Mouse (Mus musculus) gastrocnemius, postnatal 25 days (tissue): ENCODE results near the gene C2cd3. TPM values are rescaled to one million over a fixed set of nuclear protein-coding genes. Genes with fewer than 3 reads are reported as not detected.

Experiments used
- DNase-seq: peaks from one replicate; pipeline ENCODE4 v3.0.0; 2022
- total RNA-seq, 2 experiments: library from RNA; stranded (reverse); gene quantifications; 1 replicate in 1 of 2; 2 replicates in 1 of 2; pipeline ENCODE4 v1.2.3; 2021

C2cd3 gene
- total RNA-seq, 2 experiments from 2014 or later, result 5.3 to 5.4 TPM

DNA sequence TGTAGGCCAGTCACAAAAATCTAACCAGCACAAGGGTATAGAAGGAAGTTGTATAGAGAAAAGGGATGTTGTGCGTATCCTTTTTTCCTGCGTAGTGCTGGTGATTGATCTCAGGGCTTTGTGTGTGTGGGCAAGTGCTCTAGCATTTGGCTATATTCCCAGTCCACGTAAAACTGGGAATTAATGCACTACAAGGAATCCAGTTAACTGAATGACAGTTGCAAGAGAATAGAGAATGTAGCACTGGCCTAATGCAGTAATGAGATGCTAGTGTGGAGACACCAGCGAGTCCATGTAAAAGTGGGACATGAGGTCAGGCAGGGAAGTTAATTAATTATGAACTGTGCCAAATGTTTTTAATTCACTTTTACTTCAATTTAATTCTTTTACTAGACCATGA lies 30.7 kb downstream of the C2cd3 start:
- no peak for DNase-seq

DNA sequence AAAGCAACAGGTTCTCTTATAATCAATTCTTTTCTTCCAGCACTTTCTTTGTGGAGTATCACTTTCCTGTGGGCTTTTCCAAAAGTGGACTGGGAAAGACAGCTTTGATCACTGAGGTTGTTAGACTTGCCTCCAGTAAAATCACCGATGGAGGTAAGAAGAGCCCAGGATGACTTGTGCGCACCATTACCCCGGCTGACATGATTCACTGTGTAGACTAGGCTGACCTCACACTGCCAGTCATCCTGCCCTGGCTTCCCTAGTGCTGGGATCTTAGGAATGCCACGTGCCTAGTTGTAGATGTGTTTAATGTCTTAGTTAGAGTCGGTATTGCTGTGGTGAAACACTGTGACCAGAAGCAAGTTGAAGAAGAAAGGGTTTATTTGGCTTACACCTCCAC lies 35.6 kb downstream of the C2cd3 start:
- DNase-seq, result no peak

DNA sequence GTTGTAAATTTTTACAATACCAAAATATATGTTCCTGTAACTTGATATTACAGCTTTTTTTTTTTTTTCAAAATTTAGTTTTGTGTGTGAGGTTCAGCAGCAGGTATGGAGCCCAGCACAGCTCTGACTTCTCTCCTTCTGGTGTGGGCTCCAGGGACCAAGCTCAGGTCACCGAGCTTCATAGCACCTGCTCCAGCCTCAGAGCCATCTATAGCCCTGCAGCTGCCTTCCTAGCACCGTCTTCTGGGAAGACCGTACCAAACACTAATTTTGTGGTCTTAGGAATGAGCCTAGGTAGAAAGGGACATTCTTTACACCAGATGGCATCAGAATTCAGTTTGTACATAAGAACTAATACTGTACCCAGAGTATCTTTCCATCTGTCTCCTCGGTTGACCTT lies 36.7 kb downstream of the C2cd3 start:
- DNase-seq, result no peak

DNA sequence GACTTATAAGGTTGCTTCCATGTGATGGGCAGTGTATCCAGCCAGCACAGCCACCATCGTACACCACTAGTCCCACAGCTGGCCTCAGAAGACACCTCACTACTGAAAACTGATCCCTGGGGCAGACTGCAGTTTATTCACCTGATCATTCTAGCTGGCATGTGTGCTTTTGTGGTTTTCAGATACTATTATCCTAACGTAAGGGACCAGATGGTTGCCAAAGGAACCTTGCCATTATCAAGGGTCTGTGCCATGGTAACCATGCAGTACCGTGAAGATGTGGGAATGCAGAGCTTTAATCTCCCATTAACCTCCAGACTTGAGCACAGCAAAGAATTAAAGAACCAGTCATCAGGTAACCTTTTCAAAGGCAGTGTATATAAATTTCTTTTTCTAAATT lies 53.8 kb downstream of the C2cd3 start:
- no peak for DNase-seq

DNA sequence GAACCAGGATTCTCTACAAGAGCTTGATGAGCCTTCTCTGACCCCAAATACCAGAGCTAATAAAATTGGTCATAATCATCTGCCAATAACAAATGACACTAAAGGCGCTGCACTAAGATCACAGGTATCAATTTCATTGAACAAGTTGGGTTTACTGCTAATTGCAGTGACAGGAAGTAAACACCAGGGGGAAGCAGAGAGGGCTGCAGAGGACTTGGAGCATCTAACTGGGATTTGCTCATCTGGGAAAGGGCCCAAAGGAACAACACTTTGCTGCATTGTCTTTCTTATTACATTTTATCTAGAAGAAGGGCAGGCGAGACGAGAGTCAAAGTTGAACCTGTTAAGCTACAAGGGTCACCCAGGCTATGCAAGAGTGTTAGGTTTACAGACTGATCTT lies 57.1 kb downstream of the C2cd3 start:
- DNase-seq, result peak; percentile 30

DNA sequence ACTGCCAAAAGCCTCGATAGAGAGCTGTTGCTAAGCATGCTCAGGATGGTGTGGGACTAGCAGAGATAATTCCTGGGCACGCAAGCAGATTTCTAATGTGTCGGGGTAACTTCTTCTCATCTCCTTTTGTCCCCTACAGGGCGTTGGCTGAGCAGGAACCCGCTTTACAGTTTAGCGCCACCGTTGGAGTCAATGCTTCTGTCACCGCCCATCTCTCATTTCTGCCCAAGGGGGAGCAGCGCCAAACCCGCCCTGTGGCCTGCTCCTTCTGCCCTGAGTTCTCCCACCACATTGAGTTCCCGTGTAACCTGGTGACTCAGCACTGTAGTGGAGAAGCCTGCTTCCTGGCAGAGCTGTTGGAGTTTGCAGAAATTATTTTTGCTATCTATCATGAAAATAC lies 57.9 kb downstream of the C2cd3 start:
- peak; percentile 43 for DNase-seq

DNA sequence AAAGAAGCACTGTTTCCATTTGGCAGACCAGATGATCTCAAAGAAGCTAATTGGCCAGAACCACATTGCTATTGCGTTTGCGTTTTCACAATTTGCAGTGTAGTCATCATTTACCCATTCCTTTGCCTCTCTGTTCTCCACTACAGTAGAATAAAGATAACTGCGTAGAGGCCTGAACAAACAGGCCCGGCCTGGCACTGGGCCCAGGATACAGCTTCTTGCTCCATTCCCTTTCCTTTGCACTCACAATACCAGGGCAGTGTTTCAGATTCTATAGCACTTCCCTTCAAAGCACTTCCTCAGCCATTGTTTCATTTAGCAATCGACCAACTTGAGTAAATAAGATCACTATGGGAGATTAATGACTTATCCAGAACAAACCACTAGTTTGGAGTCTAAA lies 59.1 kb downstream of the C2cd3 start:
- DNase-seq, result peak; percentile 23

DNA sequence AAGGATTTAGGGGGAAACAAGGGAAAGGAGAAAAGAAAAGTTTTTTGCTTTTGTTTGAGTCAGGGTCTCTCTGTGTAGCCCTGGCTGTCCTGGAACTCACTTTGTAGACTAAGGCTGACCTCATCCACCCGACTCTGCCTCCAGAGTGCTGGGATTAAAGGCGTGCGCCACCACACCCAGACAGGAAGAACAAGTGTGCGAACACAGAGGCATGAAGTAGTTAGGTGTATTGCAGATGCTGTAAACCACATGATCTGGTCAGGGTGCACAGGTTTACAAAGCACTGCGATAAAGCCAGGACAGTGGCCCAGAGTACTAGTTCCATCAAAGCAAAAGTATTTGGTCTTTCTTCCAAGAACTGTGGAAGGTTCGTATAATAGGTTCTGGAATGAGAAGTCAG lies 61.3 kb downstream of the C2cd3 start:
- DNase-seq, result no peak

DNA sequence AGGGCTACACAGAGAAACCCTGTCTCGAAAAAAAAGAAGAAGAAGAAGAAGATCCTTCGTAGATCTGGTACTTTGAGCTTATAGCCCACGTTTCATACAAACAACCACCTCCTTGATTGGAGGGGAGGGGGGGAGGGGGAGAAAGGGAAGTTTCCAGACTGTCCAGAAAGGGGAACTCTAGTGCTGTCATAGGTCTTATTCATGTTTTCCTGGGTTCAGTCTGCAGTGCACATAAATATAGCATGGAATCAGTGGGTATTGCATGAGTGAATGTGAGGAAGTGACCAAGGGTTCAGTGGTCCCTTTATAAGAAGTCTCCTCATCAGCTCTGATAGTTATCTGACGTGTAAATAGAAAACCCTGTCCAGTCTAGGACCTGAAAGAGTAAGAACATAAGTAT lies 71.7 kb downstream of the C2cd3 start:
- no peak for DNase-seq

DNA sequence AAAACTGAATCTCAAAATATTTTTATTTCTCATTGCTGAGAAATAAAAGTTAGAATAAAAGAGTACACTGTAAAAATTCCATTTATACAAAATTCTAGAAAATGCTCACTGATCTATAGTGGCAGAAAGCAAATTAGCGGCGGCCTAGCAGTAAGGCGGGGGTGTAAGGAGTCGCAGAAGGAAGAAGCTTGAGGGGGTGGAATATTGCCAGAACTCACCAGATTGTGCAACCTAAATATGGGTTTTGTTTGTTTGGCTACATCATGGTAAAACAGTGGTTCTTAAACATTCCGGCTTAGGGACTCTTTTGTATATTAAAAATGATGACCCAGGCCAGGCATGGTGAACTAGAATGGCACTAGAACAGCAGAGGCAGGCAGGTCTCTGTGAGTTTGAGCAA lies 74.2 kb downstream of the C2cd3 start:
- DNase-seq, result no peak

DNA sequence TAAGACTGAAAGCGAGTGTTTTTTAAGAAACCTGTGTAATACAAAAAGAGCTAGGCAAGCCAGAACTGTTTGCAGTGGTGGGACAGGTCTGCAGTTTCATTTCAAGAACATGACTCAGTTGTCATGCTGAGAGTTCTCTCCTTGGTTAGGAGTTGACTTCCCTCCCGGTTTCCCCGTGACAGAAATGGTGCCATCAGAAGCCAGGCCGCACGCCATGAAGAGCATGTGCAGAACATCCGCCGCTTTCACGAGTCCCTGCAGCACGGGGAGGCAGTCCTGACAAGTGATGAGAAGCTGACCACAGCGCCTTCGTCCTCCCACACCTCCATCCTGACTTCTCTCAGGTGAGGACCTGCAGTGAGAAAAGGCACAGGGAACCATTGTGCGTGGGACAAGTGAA lies 76.5 kb downstream of the C2cd3 start:
- DNase-seq, result no peak

DNA sequence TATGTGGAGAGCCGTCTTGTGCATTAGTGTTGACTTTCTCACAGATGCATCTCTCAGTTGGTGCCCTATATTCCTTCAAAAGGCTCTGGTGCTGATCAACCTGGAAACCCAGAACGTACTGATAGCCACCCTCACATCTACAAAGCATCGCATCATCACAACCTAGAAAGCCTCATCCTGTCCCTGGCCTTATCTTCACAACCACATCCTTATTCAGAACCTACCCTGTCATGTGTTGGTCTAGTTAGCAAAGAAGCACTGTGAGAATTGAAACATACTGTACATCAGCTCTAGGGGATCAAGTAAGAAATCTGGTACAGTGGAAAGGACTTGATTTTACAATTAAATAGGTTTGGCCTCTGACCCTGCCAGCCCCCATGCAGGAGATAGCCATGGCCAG lies 77.0 kb downstream of the C2cd3 start:
- no peak for DNase-seq

DNA sequence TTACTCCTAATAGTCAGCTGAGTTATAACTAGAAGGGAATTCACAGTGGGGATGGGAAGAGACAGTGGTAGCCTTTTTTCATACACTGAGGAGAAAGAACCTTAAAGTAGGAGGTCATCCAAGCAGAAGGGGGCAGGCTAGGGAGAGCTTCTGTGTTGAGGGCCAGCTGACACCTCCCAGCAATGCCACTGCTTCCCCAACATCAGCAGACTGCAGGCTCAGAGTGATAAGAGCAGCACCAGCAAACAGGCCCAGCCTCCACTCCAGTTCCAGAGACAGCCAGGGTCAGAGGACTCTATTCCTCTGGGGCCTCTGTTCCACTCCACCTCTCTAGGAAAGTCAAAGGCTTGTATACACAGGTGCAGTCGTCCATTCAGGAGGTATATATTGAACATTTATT lies 86.1 kb downstream of the C2cd3 start:
- DNase-seq, result no peak

DNA sequence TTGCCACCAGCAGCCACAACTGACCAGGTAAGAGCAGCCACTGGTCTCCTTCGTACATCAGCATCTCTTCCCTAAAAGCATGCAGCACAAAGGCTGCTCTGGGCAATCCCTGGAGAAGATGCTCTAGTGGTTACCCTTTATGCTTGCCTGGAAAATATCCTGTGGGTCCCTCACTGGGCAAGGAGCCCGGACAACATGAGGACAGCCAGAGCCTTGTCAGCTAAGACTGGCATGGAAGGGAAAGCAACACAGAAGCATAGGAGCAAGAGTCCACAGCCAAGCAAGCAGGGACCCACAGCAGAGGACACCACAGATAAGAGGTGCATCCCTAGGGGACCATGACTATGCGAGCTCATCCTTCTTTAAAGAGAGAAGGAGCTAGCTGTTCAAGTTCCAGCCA lies 87.8 kb downstream of the C2cd3 start:
- DNase-seq, result no peak

DNA sequence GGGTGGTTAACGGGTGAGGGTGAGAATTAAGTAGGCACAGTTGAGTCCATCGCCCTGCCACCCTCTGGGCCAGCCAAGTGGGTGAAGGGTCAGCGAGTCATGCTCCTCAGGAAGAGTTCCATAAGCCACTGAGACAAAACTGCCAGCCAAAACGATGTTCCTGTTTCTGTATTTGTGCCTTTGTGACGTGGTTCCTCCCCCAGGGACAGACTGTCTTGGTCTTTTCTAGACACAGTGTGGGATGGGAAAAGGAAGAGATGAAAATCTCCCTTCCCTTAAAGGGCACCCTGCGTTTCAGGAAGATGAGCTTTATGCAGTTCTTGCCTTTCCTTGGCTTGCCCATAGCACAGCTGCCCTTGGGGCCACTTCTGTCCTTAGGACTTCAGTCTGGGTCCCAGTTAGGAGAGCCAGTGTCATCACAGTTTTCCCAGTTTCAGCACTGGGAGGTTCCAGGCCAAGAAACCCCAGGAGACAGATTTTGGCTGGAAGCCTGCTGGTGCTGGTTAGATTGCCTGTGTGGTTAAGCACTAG lies 89.7 kb downstream of the C2cd3 start:
- peak; percentile 86 for DNase-seq

DNA sequence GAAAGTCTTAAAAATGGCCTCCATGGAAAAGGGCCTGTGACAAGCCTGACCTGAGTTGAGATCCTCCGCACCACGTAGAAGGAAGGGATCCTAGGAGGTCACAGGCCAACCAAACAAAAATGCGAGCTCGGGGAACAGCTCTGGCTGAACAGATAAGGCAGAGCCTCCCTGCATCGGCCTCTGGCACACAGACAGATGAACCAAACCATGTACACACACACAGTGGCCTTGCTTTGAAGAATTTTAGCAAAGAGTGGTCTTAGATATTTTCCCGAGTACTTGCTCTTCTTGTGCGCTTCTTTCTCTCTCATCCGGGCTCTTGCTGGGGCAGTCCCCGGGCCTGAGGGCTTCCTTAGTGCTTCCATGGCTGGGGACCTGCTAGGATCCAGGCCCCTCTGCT lies 91.2 kb downstream of the C2cd3 start:
- no peak for DNase-seq

DNA sequence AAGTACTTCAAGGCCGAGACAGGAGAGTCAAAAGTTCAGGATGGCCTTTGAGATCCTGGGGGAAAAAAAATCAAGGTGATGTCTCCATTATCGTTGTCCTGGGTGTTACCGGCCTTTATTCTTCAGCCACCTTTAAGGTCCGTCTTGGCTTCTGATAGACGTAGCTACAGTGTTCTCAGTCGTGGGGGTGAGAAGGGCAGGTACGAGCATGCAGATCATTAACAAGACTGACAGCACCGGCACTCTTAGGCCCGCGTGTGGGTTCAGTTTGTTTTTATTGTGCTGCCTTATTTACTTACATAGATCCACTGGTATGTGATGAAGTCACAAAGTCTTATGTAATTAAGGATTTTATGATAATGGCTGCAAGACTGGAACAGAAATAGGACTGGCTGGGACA lies 91.7 kb downstream of the C2cd3 start:
- DNase-seq, result no peak

DNA sequence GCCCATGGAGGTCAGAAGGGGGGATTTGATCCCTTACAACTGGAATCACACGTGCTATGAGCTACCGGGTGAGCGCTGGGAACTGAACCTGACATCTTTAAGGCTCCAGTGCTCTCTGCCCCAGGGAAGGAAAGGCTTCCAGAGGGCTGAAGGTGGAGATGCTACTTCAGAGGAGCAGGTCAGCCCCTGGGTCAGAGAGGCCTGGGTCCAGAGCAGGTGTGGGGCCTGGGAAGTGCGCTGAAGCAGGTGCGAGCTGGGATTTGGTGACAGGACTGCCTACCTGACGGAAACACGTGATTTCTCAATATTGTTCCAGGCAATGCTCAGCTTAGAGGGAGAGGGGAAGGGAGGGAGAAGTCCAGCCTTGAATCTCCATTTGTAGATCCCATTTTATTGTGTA lies 92.2 kb downstream of the C2cd3 start:
- DNase-seq, result no peak

DNA sequence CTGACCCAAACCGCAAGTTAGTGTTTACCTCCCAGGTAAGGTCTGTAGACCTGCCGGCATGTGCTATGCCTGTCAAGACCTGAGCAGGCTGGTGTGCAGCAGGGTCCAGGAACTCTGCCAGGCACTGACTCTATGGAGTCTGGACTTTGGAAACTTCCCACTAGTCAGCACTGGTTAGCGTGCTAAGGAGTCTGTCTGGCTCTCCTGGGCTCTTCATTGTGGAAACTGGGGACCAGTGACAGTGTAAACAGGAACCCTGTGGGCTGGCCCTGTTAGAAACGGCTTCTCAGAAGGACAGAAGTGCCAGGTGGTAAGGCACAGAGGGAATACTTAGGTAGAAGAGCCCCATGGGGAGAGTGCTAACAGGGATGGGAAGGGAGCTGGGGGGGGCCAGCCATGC lies 93.2 kb downstream of the C2cd3 start:
- no peak for DNase-seq

DNA sequence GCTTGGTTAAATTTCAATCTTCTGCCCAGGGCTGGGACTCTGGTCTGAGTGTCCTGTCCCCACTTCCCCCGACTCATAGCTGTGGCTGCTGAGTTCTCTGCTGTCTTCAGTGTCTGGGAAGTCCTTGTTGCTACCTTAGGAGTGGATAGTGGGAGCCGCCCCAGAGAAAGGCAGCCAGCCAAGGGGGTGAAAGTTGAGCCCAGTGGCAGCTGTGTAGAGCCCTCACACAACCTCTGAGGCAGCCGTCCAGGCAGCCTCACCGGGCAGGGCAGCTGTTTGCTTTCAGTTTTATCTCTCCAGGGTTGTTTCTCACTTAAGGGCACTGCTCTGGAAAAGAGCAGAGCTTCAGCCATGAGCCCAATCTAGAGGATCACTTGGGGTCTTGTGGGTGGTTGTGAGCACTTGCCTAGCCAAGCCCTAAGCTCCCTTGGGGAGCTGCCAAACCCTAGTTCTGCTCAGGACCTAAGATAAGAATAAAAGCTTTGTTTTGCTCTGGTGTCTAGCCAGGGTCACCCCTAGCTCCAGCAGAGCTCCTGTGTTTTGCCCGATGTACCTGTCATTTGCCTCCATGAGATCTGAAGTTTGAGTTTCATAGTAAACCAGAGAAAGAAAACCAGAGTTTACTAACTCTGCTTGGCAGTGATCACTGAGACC lies 93.8 kb downstream of the C2cd3 start:
- DNase-seq, result peak; percentile 94

DNA sequence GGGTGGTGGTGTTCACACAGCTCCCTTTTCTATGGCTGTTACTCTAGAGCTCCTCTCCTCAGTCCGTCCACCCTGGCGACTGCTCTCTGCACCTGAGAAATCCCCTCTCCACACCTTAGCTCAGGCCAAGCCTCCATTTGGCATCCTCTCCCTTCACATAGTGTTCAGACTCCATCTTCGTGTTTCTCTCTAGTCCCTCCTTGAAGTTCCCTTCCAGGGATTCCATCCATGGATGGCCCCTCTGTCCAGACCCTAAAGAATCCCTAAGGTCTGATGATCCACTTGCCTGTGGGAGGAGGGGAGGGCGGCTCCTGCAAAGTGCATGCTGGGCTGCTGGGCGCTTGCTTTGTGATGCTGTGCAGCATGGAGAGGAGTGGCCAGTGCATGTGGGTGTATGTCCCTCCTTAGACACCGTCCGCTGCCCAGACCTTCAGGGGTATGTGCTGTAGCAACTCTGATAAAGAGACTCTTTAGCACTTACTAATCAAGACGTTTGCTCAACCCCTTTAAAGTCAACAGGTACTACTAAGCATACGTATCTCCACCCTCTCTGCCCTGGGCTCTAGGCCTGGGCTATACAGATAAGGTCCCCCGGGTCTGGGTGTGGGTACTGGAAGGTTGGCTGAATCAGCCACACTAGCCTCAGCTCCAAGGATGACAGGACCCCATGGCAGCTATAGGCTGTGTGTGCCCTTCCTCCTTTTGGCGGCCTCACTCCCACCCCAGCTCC lies 94.9 kb downstream of the C2cd3 start:
- no peak for DNase-seq

DNA sequence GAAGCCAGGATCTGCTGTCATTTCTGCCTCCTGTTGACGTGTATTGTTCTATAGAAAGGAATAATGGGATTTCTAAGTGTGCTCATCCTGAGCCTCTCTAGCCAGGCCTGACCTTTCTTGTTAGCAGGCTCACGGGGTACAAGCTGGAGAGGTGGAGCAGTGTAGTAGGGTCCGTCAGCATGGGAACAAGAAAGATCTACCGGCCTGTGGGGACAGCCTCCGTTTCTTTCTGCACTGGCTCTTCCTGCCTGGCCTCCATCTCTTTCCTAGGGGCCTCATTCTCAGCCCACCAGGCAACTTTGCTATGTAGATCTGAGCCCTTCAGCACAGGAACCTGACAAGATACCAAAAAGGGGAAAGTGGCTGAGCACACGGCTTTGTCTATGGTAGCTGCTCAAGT lies 96.7 kb downstream of the C2cd3 start:
- DNase-seq, result no peak

DNA sequence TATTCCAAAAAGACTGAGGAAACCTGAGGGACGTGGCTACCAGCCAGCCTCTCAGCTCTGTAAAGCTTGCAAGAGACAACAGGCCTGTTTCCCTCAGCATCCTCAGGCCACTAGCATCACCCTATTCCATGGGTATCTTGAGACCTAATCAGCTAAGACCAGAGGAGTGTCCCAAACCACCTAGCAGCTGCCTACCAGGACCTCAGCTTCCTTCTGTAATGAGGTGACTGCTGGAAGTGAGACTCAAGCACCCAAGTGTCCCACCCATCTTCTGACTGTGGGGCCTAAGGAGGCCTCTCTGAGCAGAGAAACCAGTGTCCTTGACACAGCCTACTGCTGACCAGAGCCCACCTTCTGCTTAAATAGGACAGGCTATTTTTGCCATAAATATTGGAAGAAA lies 97.5 kb downstream of the C2cd3 start:
- no peak for DNase-seq

DNA sequence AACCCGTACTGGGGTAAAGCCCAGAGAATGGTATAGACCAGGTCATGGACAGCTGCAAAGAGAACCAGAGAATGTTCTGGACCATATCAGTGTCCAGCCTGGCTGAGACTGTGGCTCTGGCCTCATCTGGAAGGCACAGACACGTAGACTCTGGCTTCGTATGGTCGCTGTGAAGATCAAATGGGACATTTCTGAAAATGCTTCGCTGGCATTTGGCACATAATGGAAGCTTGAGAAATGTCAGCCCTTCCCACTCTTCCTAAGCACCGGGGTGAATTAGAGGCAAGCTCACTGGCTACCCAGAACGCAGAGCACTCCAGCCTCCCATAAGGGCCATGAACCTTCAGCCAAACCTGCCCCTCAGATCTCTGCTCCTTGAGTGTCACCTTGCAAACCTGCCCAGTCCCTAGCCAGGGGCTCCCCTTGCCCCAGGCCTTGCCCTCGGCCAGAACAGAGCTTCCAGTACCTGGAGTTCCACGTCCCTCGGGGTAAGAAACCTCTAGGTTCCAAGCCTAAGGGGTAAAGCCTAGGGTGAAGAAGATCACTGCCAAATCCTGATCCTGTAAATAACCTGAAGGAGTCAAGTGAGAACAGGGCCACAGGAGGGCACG lies 98.9 kb downstream of the C2cd3 start:
- DNase-seq, result peak; percentile 63
